Mouse (Mus musculus) liver, adult 2 months (tissue): ENCODE data around the gene Tbck.

ENCODE experiments used
- CTCF ChIP-seq: fragments of 200-500 bp; IDR thresholded peaks from 2 replicates; pipeline ENCODE4 v1.5.1; 2011; ENCODE audit warnings: low read depth, low read length, control low read depth
- POLR2A ChIP-seq: fragments of 200-500 bp; IDR thresholded peaks from 2 replicates; pipeline ENCODE4 v1.6.1; 2011; ENCODE audit warnings: low read length, control low read depth; ENCODE audit not compliant: insufficient read depth; ENCODE audit errors: extremely low read depth

- TF ChIP-seq POLR2A (no peak), CTCF (no peak)
Observed at GRCm38 (mm10) chr3:132864986-132865385, 181.0 kb downstream of the Tbck start.
